Mouse (Mus musculus): ENCODE results near the gene Brs3.

Gene Brs3

DNA sequence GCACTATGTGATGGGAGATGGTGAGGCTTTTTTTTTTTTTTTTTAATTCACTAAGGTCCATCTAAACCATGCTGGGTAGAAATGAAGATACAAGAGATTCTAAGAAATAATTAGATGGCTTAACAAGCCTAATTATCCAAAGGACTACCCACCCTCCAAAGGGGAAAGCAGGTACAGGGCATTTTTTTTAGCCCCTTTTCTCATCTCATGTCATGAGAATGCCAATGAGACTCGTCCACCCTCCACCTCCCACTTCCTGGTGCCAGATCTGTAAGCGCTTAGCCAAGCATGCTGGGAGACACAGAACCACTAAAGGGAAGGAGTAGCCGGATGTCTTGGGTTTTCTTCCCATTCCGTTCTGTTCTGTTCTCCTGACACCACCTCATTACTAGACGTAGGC is at the start of gene Brs3:
Gene Brs3, plus strand, starts transcription at position 301 of the 400 bp plus-strand sequence.
- DNase-seq = no peak

DNA sequence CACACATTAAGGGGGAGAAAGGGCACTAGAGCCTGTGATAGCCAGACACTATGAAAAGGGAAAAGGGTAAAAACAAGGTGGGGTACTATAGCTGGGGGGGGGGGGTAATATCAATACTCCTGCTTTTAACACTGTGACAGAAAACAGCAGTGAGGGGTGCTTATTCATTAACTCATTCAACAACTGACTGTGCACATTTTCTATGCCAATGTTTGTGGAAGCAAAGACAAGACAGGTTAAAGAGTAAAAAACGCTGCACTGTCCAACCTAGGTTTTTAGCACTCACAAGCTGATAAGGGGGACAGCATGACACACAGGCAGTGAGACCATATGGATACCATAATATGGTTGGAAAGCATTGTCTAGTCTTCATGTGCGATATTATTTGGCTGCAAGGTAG is 30.0 kb upstream of the Brs3 start:
- DNase-seq = no peak

DNA sequence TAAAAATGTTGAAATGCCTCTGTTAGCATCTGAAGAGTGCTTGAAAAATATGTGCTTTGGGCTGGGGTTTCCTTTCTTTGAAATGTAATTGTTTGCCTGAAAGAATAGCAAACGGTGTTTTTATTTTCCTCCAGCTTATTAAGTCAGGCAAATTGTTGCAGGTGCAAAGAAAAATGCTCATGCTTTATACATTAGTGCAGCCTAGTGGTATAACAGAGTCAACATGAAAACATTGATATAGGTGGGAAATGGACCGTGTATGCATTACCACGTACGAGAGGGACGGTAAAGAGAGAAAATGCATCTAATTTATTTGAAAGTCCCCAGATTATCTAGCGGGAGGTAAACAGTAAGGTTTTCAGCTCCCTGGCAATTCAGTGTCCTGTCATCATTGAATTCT is 995 bp downstream of the Brs3 start:
- DNase-seq = no peak

DNA sequence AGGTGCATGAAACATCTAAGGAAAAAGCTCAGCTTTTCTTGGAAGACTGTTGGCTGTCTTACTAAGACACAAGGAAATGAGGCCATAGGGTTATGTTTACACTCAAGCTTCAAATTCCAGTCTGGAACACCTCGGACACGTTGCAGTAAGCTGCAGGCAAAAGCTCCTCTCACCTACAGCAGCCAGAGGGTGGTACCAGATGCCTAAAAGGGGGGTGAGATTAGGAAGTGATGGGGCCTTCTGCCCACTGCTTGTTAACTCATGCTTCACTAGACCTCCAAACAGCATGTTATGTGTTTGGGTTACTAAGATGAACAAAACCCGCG is 9.9 kb downstream of the Brs3 start:
- DNase-seq = no peak

DNA sequence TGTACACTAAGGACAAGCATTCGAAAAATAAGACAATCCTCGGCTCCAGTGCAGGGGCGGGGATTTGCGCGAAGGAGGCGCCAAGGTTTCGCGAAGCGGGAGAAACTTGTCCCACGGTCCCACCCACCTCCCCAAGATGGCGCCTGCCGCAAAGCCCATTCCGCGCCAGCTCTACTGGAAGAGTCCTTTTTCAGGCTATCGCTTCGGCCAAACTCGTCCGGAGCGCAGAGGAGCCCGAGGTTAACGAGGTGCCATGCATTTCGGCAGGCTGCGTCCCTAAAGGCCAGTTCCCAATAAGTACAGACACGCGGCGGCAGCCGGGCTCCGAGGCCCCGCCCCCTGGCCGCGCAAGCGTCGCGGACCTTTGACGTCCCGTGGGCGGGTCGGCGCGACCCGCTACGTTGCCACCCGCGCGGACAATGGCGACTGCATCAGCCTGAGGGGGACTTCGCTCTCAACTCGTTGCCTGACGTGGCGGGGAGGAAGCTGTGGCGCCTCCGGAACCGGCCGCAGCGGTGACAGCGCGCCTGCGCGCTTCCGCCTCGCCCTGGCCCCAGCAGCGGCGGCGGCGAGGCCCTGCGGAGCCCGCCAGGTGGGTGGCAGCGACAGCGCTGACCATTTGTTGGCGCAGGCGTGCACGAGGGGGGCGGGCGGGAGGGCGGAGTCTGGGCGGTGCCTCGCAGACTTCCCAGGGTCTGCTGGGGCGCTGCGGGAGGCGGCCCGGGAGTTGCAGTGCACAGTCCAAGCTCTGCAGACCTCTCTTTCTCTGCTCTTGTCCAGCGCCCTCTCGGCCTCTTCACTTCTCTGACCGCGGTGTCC is 10.5 kb downstream of the Brs3 start, which contains the start of gene Htatsf1:
Gene Htatsf1, plus strand, starts transcription at position 410 of the 819 bp plus-strand sequence.
- DNase-seq = peak; percentile 80

DNA sequence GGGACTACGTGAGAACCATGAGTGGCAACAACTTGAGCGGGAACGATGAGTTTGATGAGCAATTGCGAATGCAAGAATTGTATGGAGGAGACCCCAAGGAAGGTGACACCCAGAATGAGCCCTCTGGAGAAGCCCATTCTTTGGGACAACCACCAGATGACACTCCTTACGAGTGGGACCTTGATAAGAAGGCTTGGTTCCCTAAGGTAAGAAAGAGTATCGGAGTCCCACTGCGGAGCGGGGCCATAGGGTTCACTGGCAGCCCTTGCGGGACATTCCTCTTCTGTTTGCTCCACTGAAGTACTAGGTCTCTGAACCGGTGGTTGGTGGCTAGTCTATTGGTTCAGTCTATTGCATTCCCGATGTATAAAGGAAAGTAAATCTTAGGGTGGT is 11.1 kb downstream of the Brs3 start:
- DNase-seq = no peak

DNA sequence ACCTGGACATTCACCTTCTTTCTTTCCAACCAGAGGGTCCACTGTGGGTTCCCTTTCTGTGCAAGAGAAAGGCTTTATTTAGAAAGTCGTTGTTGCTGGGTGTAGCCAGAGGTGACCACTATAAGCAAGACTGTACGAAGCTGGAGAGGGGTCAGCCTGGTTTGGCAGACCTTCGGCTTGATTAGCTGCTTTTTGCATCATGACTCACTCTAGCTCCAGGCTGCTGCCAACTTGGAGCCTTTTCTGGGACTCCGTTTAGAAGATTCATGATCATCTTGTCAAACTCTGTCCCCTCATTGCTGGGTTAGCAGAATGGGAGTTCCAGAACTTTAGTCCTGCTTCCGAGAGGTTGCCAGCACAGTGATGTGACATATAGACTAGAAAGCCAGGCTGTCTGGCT is 38.6 kb downstream of the Brs3 start:
- no peak for DNase-seq

DNA sequence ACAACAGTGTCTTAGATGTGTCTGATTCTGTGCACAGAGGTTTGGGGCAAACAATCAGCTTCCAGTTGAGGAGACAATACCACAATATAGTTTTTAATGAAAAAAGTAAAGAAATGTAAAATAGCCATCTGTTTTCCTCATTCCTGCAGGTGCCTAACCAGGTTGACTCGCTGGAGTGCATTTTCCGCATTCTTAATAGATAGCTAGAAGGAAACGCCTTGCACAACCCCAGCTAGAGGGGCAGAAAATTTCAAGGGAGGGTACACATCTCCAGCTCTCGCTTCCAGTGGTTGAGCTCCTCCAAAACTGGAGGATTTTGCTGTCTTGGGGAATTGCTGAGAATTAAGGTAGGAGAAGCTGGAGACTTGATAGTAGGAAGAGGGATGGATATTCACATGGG is 44.9 kb downstream of the Brs3 start, which contains the start of gene Vgll1:
Gene Vgll1, plus strand, starts transcription at position 301 of the 400 bp plus-strand sequence.
- no peak for DNase-seq

All from cerebellum, adult 9-10 months (tissue).